Mouse (Mus musculus): ENCODE results near the gene Edem3. TPM values are rescaled to one million over a fixed set of nuclear protein-coding genes. Genes with fewer than 3 reads are reported as not detected.

Edem3 gene
- polyA plus RNA-seq, 1 experiment from 2014 or later = 7.5 TPM

DNA sequence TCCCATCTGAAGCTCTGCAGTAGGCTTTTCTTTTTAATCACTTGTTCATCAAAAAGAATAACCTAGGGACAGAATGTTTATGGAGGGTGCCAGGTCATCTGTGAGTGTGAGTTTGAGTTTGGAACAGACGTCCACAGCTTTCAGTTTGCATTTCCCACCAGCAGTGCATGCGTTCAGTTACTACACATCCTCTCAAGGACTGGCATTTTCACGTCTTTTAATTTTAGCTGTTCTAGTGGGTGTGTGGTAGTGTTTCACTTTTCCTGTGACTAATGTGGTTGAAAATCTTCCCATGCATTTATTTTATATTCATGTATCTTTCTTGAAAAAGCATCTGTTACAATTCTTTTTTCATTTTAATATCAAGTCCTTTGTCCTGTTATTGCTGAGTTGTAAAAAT is 9.1 kb downstream of the Edem3 start:
- DNase-seq (ENCODE audit: low spot score) (no peak), ATAC-seq (ENCODE audit: low FRiP score, low TSS enrichment) (no peak)
- no peaks in the 10 kb centered on the region for H3K9me3 ChIP-seq (ENCODE audit: control insufficient read depth, low read length)
- no peak for TF ChIP-seq EP300 (optimal IDR thresholded peaks at IDR 0.05)
- no peak for TF ChIP-seq CTCF (IDR thresholded peaks at IDR 0.05; ENCODE audit: low read depth)
- no peaks in the 10 kb centered on the region for H3K4me1 ChIP-seq (replicated peaks; ENCODE audit: control insufficient read depth, insufficient read depth)
- H3K4me3 ChIP-seq (ENCODE audit: low read depth, low read length) = no peak overlapping the region
- no peak overlapping the region for H3K9ac ChIP-seq (ENCODE audit: low read length)
- H3K36me3 ChIP-seq (ENCODE audit: control insufficient read depth, insufficient read depth, low read length) = 0 out of 2 replicates have a peak, but pooled peaks cover 5% of the 10 kb centered on the region
- no peak overlapping the region for H3K27ac ChIP-seq (replicated peaks)
- H3K4me2 ChIP-seq (replicated peaks; ENCODE audit: low read depth) = no peak overlapping the region
- H3K27me3 ChIP-seq (ENCODE audit: control insufficient read depth, insufficient read depth, low read length) = no peaks in the 10 kb centered on the region
- 71% methylated on average over 3 of the region's 3 CpGs for WGBS

DNA sequence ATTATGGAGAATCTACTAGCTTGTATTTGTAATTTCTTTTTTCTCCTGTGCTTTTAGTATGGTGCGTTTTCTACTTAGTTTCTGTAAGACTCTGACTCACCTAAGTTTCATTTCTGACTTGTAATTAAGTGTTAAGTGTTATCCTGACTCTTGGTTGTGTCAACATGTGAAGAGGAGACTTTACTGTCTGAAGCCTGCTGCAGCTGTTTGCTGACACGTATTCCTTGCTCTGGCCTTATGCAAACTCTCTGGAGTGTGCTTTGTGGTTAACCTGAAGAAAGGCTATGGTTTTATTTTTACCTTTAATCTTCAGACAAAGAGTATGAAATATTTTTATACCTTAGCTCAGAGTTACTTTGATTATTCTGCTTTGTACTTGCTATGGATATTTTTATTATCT is 11.0 kb downstream of the Edem3 start:
- TF ChIP-seq EP300 (optimal IDR thresholded peaks at IDR 0.05) = no peak
- no peak for TF ChIP-seq CTCF (IDR thresholded peaks at IDR 0.05; ENCODE audit: low read depth)
- no peak overlapping the region for H3K27ac ChIP-seq (replicated peaks)
- ATAC-seq (ENCODE audit: low FRiP score, low TSS enrichment) (no peak), DNase-seq (ENCODE audit: low spot score) (no peak)
- no peak overlapping the region for H3K4me3 ChIP-seq (ENCODE audit: low read depth, low read length)
- no peak overlapping the region for H3K4me2 ChIP-seq (replicated peaks; ENCODE audit: low read depth)
- H3K36me3 ChIP-seq (ENCODE audit: control insufficient read depth, insufficient read depth, low read length) = 0 out of 2 replicates have a peak, but pooled peaks cover 6% of the 10 kb centered on the region
- no peaks in the 10 kb centered on the region for H3K4me1 ChIP-seq (replicated peaks; ENCODE audit: control insufficient read depth, insufficient read depth)
- WGBS = 68% methylated on average over 2 of the region's 2 CpGs
- no peaks in the 10 kb centered on the region for H3K27me3 ChIP-seq (ENCODE audit: control insufficient read depth, insufficient read depth, low read length)
- H3K9ac ChIP-seq (ENCODE audit: low read length) = no peak overlapping the region
- no peaks in the 10 kb centered on the region for H3K9me3 ChIP-seq (ENCODE audit: control insufficient read depth, low read length)

DNA sequence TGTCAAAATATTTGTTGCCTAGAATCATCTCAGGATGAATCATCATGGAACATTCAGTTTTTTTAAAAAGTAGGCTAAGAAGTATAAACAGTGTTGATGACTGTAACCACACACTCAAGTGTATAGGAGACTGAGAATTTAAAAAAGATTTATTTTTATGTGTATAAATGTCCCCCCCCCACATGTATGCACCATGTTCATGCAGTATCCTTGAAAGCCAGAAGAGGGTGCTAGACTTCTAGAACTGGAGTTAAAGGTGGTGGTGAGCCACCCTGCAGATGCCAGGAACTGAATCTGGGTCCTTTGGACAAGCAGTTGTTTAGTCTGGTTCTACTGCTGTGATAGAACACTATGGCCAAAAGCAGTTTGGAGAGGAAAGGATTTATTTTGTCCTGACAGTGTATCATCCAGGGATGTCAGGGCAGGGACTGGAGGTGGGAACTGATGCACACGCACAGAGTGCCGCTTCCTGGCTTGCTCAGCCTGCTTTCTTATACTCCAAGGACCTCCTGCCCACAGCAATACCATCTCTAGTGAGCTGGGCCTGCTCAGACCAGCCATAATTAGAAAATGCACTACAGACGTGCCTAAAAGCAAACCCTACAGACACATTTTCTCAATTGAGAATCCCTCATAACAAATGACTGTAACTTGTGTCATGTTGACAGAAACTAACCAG is 11.9 kb downstream of the Edem3 start:
- no peak for TF ChIP-seq EP300 (optimal IDR thresholded peaks at IDR 0.05)
- TF ChIP-seq CTCF (IDR thresholded peaks at IDR 0.05; ENCODE audit: low read depth) = peak; percentile 59
- Histone ChIP-seq H3K9me3 (ENCODE audit: control insufficient read depth, low read length) (no peaks in the 10 kb centered on the region), H3K27me3 (ENCODE audit: control insufficient read depth, insufficient read depth, low read length) (no peaks in the 10 kb centered on the region), H3K36me3 (ENCODE audit: control insufficient read depth, insufficient read depth, low read length) (0 out of 2 replicates have a peak, but pooled peaks cover 6% of the 10 kb centered on the region), H3K27ac (replicated peaks) (no peak overlapping the region), H3K9ac (ENCODE audit: low read length) (no peak overlapping the region), H3K4me2 (replicated peaks; ENCODE audit: low read depth) (no peak overlapping the region), H3K4me1 (replicated peaks; ENCODE audit: control insufficient read depth, insufficient read depth) (no peaks in the 10 kb centered on the region), H3K4me3 (ENCODE audit: low read depth, low read length) (no peak overlapping the region)
- 57% methylated on average over 3 of the region's 3 CpGs for WGBS
- ATAC-seq (ENCODE audit: low FRiP score, low TSS enrichment) (no peak), DNase-seq (ENCODE audit: low spot score) (no peak)

DNA sequence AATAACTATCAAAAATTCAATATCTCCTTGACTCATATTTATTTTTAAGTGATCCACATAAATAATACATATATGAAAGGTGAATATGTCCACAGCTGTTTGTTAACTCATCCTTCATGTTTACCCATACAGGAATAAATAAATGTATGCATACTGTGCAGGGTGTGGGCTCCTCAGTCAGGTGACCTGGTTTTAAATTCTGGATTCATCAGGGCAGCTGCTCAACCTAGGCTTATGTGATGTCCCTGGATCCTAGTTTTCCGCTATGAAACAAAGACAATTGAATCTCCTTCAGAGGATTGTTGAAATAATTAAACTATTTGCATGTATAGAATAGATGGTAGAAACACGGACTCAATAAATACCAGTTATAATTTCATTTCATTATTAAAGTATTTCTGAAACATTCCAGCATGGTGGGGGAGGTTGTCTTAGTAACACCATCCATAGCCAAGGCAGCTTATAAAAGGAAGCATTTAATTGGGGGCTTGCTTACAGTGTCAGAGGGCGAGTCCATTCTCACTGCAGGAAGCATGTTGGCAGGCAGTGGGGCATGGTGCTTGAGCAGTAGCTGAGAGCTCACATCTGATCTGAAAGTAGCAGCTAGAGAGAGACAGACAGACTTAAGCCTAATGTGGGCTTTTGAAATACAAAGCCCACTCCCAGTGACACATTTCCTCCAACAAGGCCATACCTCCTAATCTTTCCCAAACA is 14.2 kb downstream of the Edem3 start:
- no peaks in the 10 kb centered on the region for H3K9me3 ChIP-seq (ENCODE audit: control insufficient read depth, low read length)
- 0 out of 2 replicates have a peak, but pooled peaks cover 4% of the 10 kb centered on the region for H3K36me3 ChIP-seq (ENCODE audit: control insufficient read depth, insufficient read depth, low read length)
- 89% methylated on average over 3 of the region's 3 CpGs for WGBS
- no peaks in the 10 kb centered on the region for H3K27me3 ChIP-seq (ENCODE audit: control insufficient read depth, insufficient read depth, low read length)
- no peak overlapping the region for H3K4me3 ChIP-seq (ENCODE audit: low read depth, low read length)
- DNase-seq (ENCODE audit: low spot score) = no peak
- H3K9ac ChIP-seq (ENCODE audit: low read length) = no peak overlapping the region
- TF ChIP-seq CTCF (IDR thresholded peaks at IDR 0.05; ENCODE audit: low read depth) (no peak), EP300 (optimal IDR thresholded peaks at IDR 0.05) (no peak)
- ATAC-seq (ENCODE audit: low FRiP score, low TSS enrichment) = no peak
- no peak overlapping the region for H3K27ac ChIP-seq (replicated peaks)
- H3K4me2 ChIP-seq (replicated peaks; ENCODE audit: low read depth) = no peak overlapping the region
- H3K4me1 ChIP-seq (replicated peaks; ENCODE audit: control insufficient read depth, insufficient read depth) = no peaks in the 10 kb centered on the region

DNA sequence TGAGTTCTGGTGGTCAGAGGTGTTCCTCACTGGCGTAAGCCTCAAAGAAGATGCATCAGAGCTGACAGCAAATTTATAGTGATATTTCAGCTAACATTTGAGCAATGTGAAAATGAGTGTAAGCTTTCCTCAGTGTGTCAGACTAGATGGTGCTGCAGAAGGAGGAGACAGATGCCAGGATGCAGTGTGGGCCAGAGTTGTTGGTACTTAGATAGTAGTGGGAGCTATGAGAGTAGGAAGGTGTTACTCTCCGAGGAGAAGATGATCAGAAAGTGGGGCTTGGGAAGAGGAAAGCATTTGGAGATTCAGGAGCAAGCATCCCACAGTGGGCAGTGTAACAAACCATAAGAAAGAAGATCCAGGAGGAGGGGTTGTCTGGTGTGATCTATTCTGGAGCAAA is 22.4 kb downstream of the Edem3 start:
- Histone ChIP-seq H3K36me3 (ENCODE audit: control insufficient read depth, insufficient read depth, low read length) (peaks cover 15% of the 10 kb centered on the region; the same call in 1 of the 2 replicates), H3K27me3 (ENCODE audit: control insufficient read depth, insufficient read depth, low read length) (no peaks in the 10 kb centered on the region), H3K4me2 (replicated peaks; ENCODE audit: low read depth) (no peak overlapping the region), H3K9ac (ENCODE audit: low read length) (no peak overlapping the region), H3K4me1 (replicated peaks; ENCODE audit: control insufficient read depth, insufficient read depth) (no peaks in the 10 kb centered on the region), H3K4me3 (ENCODE audit: low read depth, low read length) (no peak overlapping the region), H3K9me3 (ENCODE audit: control insufficient read depth, low read length) (no peaks in the 10 kb centered on the region), H3K27ac (replicated peaks) (no peak overlapping the region)
- WGBS = 91% methylated on average over 2 of the region's 2 CpGs
- TF ChIP-seq EP300 (optimal IDR thresholded peaks at IDR 0.05) = no peak
- TF ChIP-seq CTCF (IDR thresholded peaks at IDR 0.05; ENCODE audit: low read depth) = no peak
- DNase-seq (ENCODE audit: low spot score) (no peak), ATAC-seq (ENCODE audit: low FRiP score, low TSS enrichment) (no peak)

DNA sequence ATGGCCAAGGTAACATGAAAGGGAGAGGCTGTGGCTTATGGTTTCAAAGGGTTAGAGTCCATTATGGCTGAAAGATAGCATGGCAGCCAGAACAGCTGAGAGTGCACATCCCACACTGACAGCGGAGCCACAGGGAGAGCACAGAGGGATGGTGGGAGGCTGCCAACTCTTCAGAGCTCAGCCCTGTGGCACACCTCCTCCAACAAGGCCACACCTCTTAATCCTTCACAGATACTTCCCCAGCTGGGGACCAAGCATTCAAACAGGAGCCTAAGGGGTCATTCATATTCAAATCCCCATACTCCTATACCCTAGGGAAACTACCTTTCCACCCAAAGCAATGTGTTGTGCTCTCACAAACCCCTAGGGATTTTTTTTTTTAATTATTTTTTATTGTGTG is 23.4 kb downstream of the Edem3 start:
- Histone ChIP-seq H3K4me3 (ENCODE audit: low read depth, low read length) (no peak overlapping the region), H3K27me3 (ENCODE audit: control insufficient read depth, insufficient read depth, low read length) (no peaks in the 10 kb centered on the region), H3K4me2 (replicated peaks; ENCODE audit: low read depth) (no peak overlapping the region), H3K4me1 (replicated peaks; ENCODE audit: control insufficient read depth, insufficient read depth) (no peaks in the 10 kb centered on the region), H3K9me3 (ENCODE audit: control insufficient read depth, low read length) (no peaks in the 10 kb centered on the region), H3K27ac (replicated peaks) (no peak overlapping the region), H3K9ac (ENCODE audit: low read length) (no peak overlapping the region), H3K36me3 (ENCODE audit: control insufficient read depth, insufficient read depth, low read length) (peaks cover 15% of the 10 kb centered on the region; the same call in 1 of the 2 replicates)
- WGBS = 71% methylated on average over 1 of the region's 1 CpGs
- no peak for ATAC-seq (ENCODE audit: low FRiP score, low TSS enrichment)
- no peak for TF ChIP-seq EP300 (optimal IDR thresholded peaks at IDR 0.05)
- TF ChIP-seq CTCF (IDR thresholded peaks at IDR 0.05; ENCODE audit: low read depth) = no peak
- no peak for DNase-seq (ENCODE audit: low spot score)

Measured in stomach, postnatal 0 days (tissue).